Mouse (Mus musculus) E14TG2a.4 (cell line): ENCODE results near the gene Son.

Experiments
- CTCF ChIP-seq: conservative IDR thresholded peaks from 2 replicates; pipeline ENCODE4 v1.5.1; 2014; ENCODE audit warnings: low read length
- POU5F1 ChIP-seq: IDR thresholded peaks from 2 replicates; pipeline ENCODE4 v1.6.1; 2014; ENCODE audit warnings: low read length, borderline replicate concordance

DNA sequence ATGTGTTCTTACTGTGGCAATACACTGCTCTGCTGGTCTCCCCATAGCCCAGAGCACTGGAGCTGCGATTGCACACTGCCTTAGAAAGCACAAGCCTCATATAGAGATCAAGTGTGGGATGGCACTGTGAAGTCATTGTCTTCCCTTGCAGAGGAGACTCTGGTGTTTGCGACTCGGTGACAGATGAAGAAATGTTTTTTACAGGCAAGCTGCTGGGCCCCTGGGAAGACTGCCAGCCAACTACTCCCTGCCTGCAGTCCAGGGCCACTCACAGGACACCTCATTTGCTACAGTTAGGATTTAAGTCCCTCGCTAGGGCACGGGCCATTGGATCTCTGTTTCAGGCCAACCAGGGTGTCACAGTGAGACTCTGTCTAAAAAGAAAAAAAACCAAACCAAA is 14.9 kb upstream of the Son start:
- TF ChIP-seq CTCF, result no peak
- TF ChIP-seq POU5F1, result no peak
